8 mouse cellular contexts compared by ENCODE assay signal in genomic region chr10:127063913-127064870, GRCm38 (mm10). TPM values are rescaled to one million over a fixed set of nuclear protein-coding genes. Genes with fewer than 3 reads are reported as not detected.
DNase-seq lines count a peak whose midpoint lies in the region; ATAC-seq and TF ChIP-seq lines count a peak whose summit lies in the region.

No protein-coding gene starts in this region.

- H3K4me1 ChIP-seq in spleen, adult 2 months (ENCODE audit: control insufficient read depth, insufficient read depth, insufficient read length), result peaks cover 4% of the 10 kb centered on the region; the same call in 1 of the 2 replicates
- H3K4me1 ChIP-seq in hindbrain, embryonic 11.5 days (replicated peaks; ENCODE audit: control insufficient read depth, insufficient read depth, low read length), result peaks cover 4% of the 10 kb centered on the region; the same call in 1 of the 2 replicates
- peaks cover 57% of the 10 kb centered on the region for H3K4me1 ChIP-seq in midbrain, embryonic 13.5 days (replicated peaks)

- peak; percentile 20 for ATAC-seq in hindbrain, embryonic 11.5 days (ENCODE audit: low FRiP score)
- peak; percentile 0; the same call in 1 of the 2 replicates for ATAC-seq in midbrain, embryonic 13.5 days

- no peaks in the 10 kb centered on the region for H3K9me3 ChIP-seq in hindbrain, embryonic 11.5 days (ENCODE audit: control insufficient read depth, low read length)
- H3K9me3 ChIP-seq in midbrain, embryonic 13.5 days, result no peaks in the 10 kb centered on the region

- peaks cover 8% of the 10 kb centered on the region for H3K36me3 ChIP-seq in spleen, adult 2 months (ENCODE audit: control insufficient read depth, insufficient read depth, low read length)
- peaks cover 22% of the 10 kb centered on the region for H3K36me3 ChIP-seq in hindbrain, embryonic 11.5 days (ENCODE audit: control insufficient read depth, insufficient read depth, low read length)
- H3K36me3 ChIP-seq in midbrain, embryonic 13.5 days, result peaks cover 40% of the 10 kb centered on the region

- no peak for TF ChIP-seq CTCF in spleen, adult 2 months (IDR thresholded peaks at IDR 0.05; ENCODE audit: extremely low read depth, insufficient read depth, insufficient read length, insufficient replicate concordance)

- peak overlapping the region; percentile 89 for H3K9ac ChIP-seq in hindbrain, embryonic 11.5 days (ENCODE audit: low read depth, low read length)
- H3K9ac ChIP-seq in midbrain, embryonic 13.5 days (replicated peaks), result peak overlapping the region; percentile 96

- no peak for TF ChIP-seq POLR2A in spleen, adult 2 months (IDR thresholded peaks at IDR 0.05; ENCODE audit: low read depth, low read length)

- peak overlapping the region; percentile 68 for H3K27ac ChIP-seq in spleen, adult 2 months (ENCODE audit: insufficient read depth, low read length)
- H3K27ac ChIP-seq in hindbrain, embryonic 11.5 days (ENCODE audit: low read depth, low read length), result peak overlapping the region; percentile 82
- peak overlapping the region; percentile 90 for H3K27ac ChIP-seq in midbrain, embryonic 13.5 days

- DNase-seq in cerebellum, adult 9-10 months, result peak; percentile 62
- DNase-seq in cerebellum, adult 11 months, result no peak
- DNase-seq in spleen, adult 2 months (ENCODE audit: low read depth in 1 of 2, low spot score in 2 of 2), result no peak
- DNase-seq in spleen, postnatal 36 days (ENCODE audit: low spot score in 2 of 2), result no peak
- peak; percentile 68 for DNase-seq in hindbrain, embryonic 11.5 days (ENCODE audit: low spot score)
- no peak for DNase-seq in right cerebral cortex, postnatal 14 days
- no peak for DNase-seq in testis, postnatal 14 days (ENCODE audit: low spot score)

- peak overlapping the region; percentile 48 for H3K4me2 ChIP-seq in hindbrain, embryonic 11.5 days (replicated peaks; ENCODE audit: low read depth, low read length)
- H3K4me2 ChIP-seq in midbrain, embryonic 13.5 days (replicated peaks), result peak overlapping the region; percentile 93

- H3K27me3 ChIP-seq in spleen, adult 2 months (ENCODE audit: control insufficient read depth, insufficient read depth, low read length), result peaks cover 6% of the 10 kb centered on the region
- H3K27me3 ChIP-seq in hindbrain, embryonic 11.5 days (ENCODE audit: control insufficient read depth, insufficient read depth, low read length), result no peaks in the 10 kb centered on the region; the same call in 1 of the 2 replicates
- H3K27me3 ChIP-seq in midbrain, embryonic 13.5 days, result no peaks in the 10 kb centered on the region

- 9% methylated on average over 37 of the region's 37 CpGs for WGBS in spleen, adult 2 months
- WGBS in hindbrain, embryonic 11.5 days, result 15% methylated on average over 37 of the region's 37 CpGs
- WGBS in midbrain, embryonic 13.5 days, result 13% methylated on average over 37 of the region's 37 CpGs

- peak overlapping the region; percentile 64 for H3K4me3 ChIP-seq in spleen, adult 2 months (ENCODE audit: extremely low read depth, insufficient read depth, insufficient read length)
- H3K4me3 ChIP-seq in hindbrain, embryonic 11.5 days (ENCODE audit: low read depth, low read length), result peak overlapping the region; percentile 81
- H3K4me3 ChIP-seq in midbrain, embryonic 13.5 days (replicated peaks), result peak overlapping the region; percentile 77

RNA-seq across cellular contexts. Expression of gene Cdk4, which starts 0.9 kb away (rescaled TPM):
- 106 and 140 TPM in 2 replicates for polyA plus RNA-seq in spleen, adult 2 months (2012; rRNA removed)
- 2,639 and 2,665 TPM in 2 replicates for polyA plus RNA-seq in hindbrain, embryonic 11.5 days (2014; fragmentation: Nextera tagmentation; extraction: Ambion mirVana)
- 1,636 and 1,639 TPM in 2 replicates for polyA plus RNA-seq in midbrain, embryonic 13.5 days (2015; fragmentation: Nextera tagmentation; extraction: Ambion mirVana)

RNA-seq across cellular contexts. Expression of gene March9, which starts 4.2 kb away (rescaled TPM):
- polyA plus RNA-seq in spleen, adult 2 months (2012; rRNA removed), result 3.1 and 4.1 TPM in 2 replicates
- 3.6 and 4.2 TPM in 2 replicates for polyA plus RNA-seq in hindbrain, embryonic 11.5 days (2014; fragmentation: Nextera tagmentation; extraction: Ambion mirVana)
- 5.6 and 6.4 TPM in 2 replicates for polyA plus RNA-seq in midbrain, embryonic 13.5 days (2015; fragmentation: Nextera tagmentation; extraction: Ambion mirVana)

RNA-seq across cellular contexts. Expression of gene Tspan31, which starts 5.9 kb away (rescaled TPM):
- polyA plus RNA-seq in spleen, adult 2 months (2012; rRNA removed), result 29.9 and 32.4 TPM in 2 replicates
- polyA plus RNA-seq in hindbrain, embryonic 11.5 days (2014; fragmentation: Nextera tagmentation; extraction: Ambion mirVana), result 111 and 140 TPM in 2 replicates
- polyA plus RNA-seq in midbrain, embryonic 13.5 days (2015; fragmentation: Nextera tagmentation; extraction: Ambion mirVana), result 136 and 138 TPM in 2 replicates

RNA-seq across cellular contexts. Expression of gene Agap2, which starts 10.9 kb away (rescaled TPM):
- 45.6 and 60.9 TPM in 2 replicates for polyA plus RNA-seq in spleen, adult 2 months (2012; rRNA removed)
- polyA plus RNA-seq in hindbrain, embryonic 11.5 days (2014; fragmentation: Nextera tagmentation; extraction: Ambion mirVana), result 0.68 and 1.2 TPM in 2 replicates
- polyA plus RNA-seq in midbrain, embryonic 13.5 days (2015; fragmentation: Nextera tagmentation; extraction: Ambion mirVana), result 2.8 and 3.3 TPM in 2 replicates

RNA-seq across cellular contexts. Expression of gene Cyp27b1, which starts 16.1 kb away (rescaled TPM):
- polyA plus RNA-seq in spleen, adult 2 months (2012; rRNA removed), result 0.20 and 0.26 TPM in 2 replicates
- 0.11 and 0.20 TPM in 2 replicates for polyA plus RNA-seq in hindbrain, embryonic 11.5 days (2014; fragmentation: Nextera tagmentation; extraction: Ambion mirVana)
- polyA plus RNA-seq in midbrain, embryonic 13.5 days (2015; fragmentation: Nextera tagmentation; extraction: Ambion mirVana), result 0.08 and 0.14 TPM in 2 replicates

Comparison
In these comparisons a context has a peak if more than half of its experiments do, and no peak if none do; other contexts are left out.
1. DNase-seq: peak in cerebellum, adult 9-10 months (single experiment) and hindbrain, embryonic 11.5 days (single experiment); none in cerebellum, adult 11 months (single experiment), spleen, adult 2 months (0 of 2), spleen, postnatal 36 days (0 of 2), right cerebral cortex, postnatal 14 days (single experiment) and testis, postnatal 14 days (single experiment).
2. RNA of gene Cdk4, which starts 0.9 kb away (polyA plus RNA-seq): 2,639 to 2,665 TPM in hindbrain, embryonic 11.5 days and 1,636 to 1,639 TPM in midbrain, embryonic 13.5 days; 106 to 140 TPM in spleen, adult 2 months; every median in the first group is over 10 times any median in the second.
3. Peak in every context shown above with its lines, with median percentiles within 50 percentile points of each other: H3K27ac ChIP-seq and H3K4me3 ChIP-seq.